Mouse (Mus musculus): ENCODE data around the gene Sdk1.

GRCm38 (mm10) chr5:141912881-141913280 lies 671.6 kb downstream of the Sdk1 start:
- no peak for TF ChIP-seq CTCF (IDR thresholded peaks at IDR 0.05)
- no peak for TF ChIP-seq EP300 (IDR thresholded peaks at IDR 0.05; ENCODE audit: insufficient read depth, low read depth, low read length)

Measured in heart, adult 2 months (tissue).